Mouse (Mus musculus) layer of hippocampus, adult 6 months (tissue): Measurements from ENCODE around the gene Klri2. TPM values are rescaled to one million over a fixed set of nuclear protein-coding genes. Genes with fewer than 3 reads are reported as not detected.

ENCODE experiments used
- long read RNA-seq, 2 experiments: library from polyadenylated mRNA; unstranded; transcript quantifications; one replicate each; pipeline ENCODE4 v2.0.0; 2019 to 2020
- microRNA-seq: library from miRNA; unstranded; fragments of <30 nt; microRNA quantifications from one replicate; pipeline ENCODE4 v1.2.0, GENCODE M21; 2020
- polyA plus RNA-seq: library from polyadenylated mRNA; unstranded; fragments of <200 nt; fragmentation: Nextera tagmentation; gene quantifications from 2 replicates; pipeline ENCODE4 v1.2.3, GENCODE M21; 2021

The Klri2 gene
- polyA plus RNA-seq: not detected in 2 replicates
- long read RNA-seq, experiment 1: 0 reads
- long read RNA-seq, experiment 2: 0 reads

GRCm38 (mm10) chr6:129740069-129740721, at the start of gene Klri2:
Gene Klri2, minus strand, starts transcription at chr6:129740484.

GRCm38 (mm10) chr6:129784170-129784569, 43.9 kb upstream of the Klri2 start, which contains the start of gene Gm156:
Gene Gm156, minus strand, starts transcription at chr6:129784270.

GRCm38 (mm10) chr6:129717032-129717431, 23.3 kb downstream of the Klri2 start, which contains the start of gene Klri1:
Gene Klri1, minus strand, starts transcription at chr6:129717132.

Small RNAs within 50 kb of the gene (microRNA-seq; reads per million reads assigned to microRNA genes)
- not detected for gene Mir680-1

Other genes with a start within 250 kb of the Klri2 start
- 0.06 TPM in 1 of 2 replicates, not detected in the other for gene Olr1, start 233.3 kb downstream of the Klri2 start, polyA plus RNA-seq
- not detected in 2 replicates for gene Tmem52b, start 227.9 kb downstream of the Klri2 start, polyA plus RNA-seq
- gene Gabarapl1, start 207.3 kb downstream of the Klri2 start, polyA plus RNA-seq: 426 and 542 TPM in 2 replicates
- not detected in 2 replicates for gene Klre1, start 162.6 kb downstream of the Klri2 start, polyA plus RNA-seq
- gene Klrd1, start 148.7 kb downstream of the Klri2 start, polyA plus RNA-seq: 0.23 TPM in 1 of 2 replicates, not detected in the other
- gene Klrk1, start 116.6 kb downstream of the Klri2 start, polyA plus RNA-seq: not detected in 2 replicates
- not detected in 2 replicates for gene Klrc3, start 97.1 kb downstream of the Klri2 start, polyA plus RNA-seq
- not detected in 2 replicates for gene Klrc2, start 79.8 kb downstream of the Klri2 start, polyA plus RNA-seq
- not detected in 2 replicates for gene Klrc1, start 61.5 kb downstream of the Klri2 start, polyA plus RNA-seq
- not detected in 2 replicates for gene Klri1, start 23.4 kb downstream of the Klri2 start, polyA plus RNA-seq
- not detected in 2 replicates for gene Gm156, start 43.8 kb upstream of the Klri2 start, polyA plus RNA-seq
- gene Gm17631, start 122.2 kb upstream of the Klri2 start, polyA plus RNA-seq: not detected in 2 replicates
- not detected in 2 replicates for gene Klra17, start 136.2 kb upstream of the Klri2 start, polyA plus RNA-seq
- not detected in 2 replicates for gene Klra5, start 177.2 kb upstream of the Klri2 start, polyA plus RNA-seq